Mouse (Mus musculus) bone marrow, adult 2 months (tissue): ENCODE data around the gene Tbc1d1. TPM values are rescaled to one million over a fixed set of nuclear protein-coding genes. Genes with fewer than 3 reads are reported as not detected.

ENCODE experiments used
- H3K27ac ChIP-seq: fragments of 200-500 bp; 2 replicates; pipeline ENCODE4 v1.5.1; 2012; ENCODE audit warnings: low read depth, mild to moderate bottlenecking, control low read depth, inconsistent platforms, low read length; ENCODE audit not compliant: control insufficient read depth, poor library complexity, insufficient read depth
- H3K4me1 ChIP-seq: fragments of 200-500 bp; 2 replicates; pipeline ENCODE4 v1.6.1; 2011; ENCODE audit warnings: low read length; ENCODE audit not compliant: control insufficient read depth, insufficient read depth
- H3K4me3 ChIP-seq: fragments of 200-500 bp; replicated peaks from 2 replicates; pipeline ENCODE3; 2011; ENCODE audit warnings: mild to moderate bottlenecking, low read depth, low read length, control low read depth; ENCODE audit not compliant: control insufficient read depth
- CTCF ChIP-seq: fragments of 200-500 bp; IDR thresholded peaks from 2 replicates; pipeline ENCODE4 v1.5.1; 2011; ENCODE audit warnings: low read length, control low read depth; ENCODE audit not compliant: control insufficient read depth, insufficient read depth
- POLR2A ChIP-seq: fragments of 200-500 bp; IDR thresholded peaks from 2 replicates; pipeline ENCODE4 v1.6.1; 2011; ENCODE audit warnings: low read depth, mild to moderate bottlenecking, control low read depth, low read length, borderline replicate concordance; ENCODE audit not compliant: control insufficient read depth
- WGBS: fragments of 180-500 bp; shearing (Covaris S2); methylation state at CpG from one replicate; pipeline ENCODE4 v1.1.7; 2018; 5-methylcytosine and 5-hydroxymethylcytosine counted together
- polyA plus RNA-seq: library from polyadenylated mRNA; stranded (reverse); fragments of >200 nt; gene quantifications from 2 replicates; pipeline ENCODE4 v1.2.4, GENCODE M21; 2011; ENCODE audit warnings: low replicate concordance; ENCODE audit not compliant: missing spikeins, insufficient read depth, insufficient read length

Tbc1d1 gene
- polyA plus RNA-seq, 1 experiment: 10.3 TPM

- Histone ChIP-seq H3K4me3 (peak overlapping the region; percentile 8), H3K27ac (no peak overlapping the region), H3K4me1 (peaks cover 6% of the 10 kb centered on the region; the same call in 1 of the 2 replicates)
- WGBS: 36% methylated on average over 4 of the region's 4 CpGs
- TF ChIP-seq POLR2A: no peak
Observed at GRCm38 (mm10) chr5:64158501-64158900, 2.4 kb downstream of the Tbc1d1 start.

GRCm38 (mm10) chr5:64159065-64159780 lies 3.1 kb downstream of the Tbc1d1 start:
- no peak overlapping the region; the same call in 1 of the 2 replicates for H3K27ac ChIP-seq
- WGBS: under 1% methylated on average over 39 of the region's 39 CpGs
- H3K4me3 ChIP-seq: peak overlapping the region; percentile 97
- TF ChIP-seq CTCF: no peak
- no peak for TF ChIP-seq POLR2A
- peaks cover 6% of the 10 kb centered on the region; the same call in 1 of the 2 replicates for H3K4me1 ChIP-seq

GRCm38 (mm10) chr5:64159781-64160704 lies 3.9 kb downstream of the Tbc1d1 start:
- peak overlapping the region; percentile 97 for H3K4me3 ChIP-seq
- peaks cover 6% of the 10 kb centered on the region; the same call in 1 of the 2 replicates for H3K4me1 ChIP-seq
- peak overlapping the region; percentile 93 for H3K27ac ChIP-seq
- under 1% methylated on average over 63 of the region's 63 CpGs for WGBS
- TF ChIP-seq POLR2A: peak; percentile 46; the same call in 1 of the 2 replicates
- TF ChIP-seq CTCF: no peak

- TF ChIP-seq CTCF (no peak), POLR2A (no peak)
- Histone ChIP-seq H3K4me3 (peak overlapping the region; percentile 97), H3K27ac (peak overlapping the region; percentile 93), H3K4me1 (peaks cover 6% of the 10 kb centered on the region; the same call in 1 of the 2 replicates)
- under 1% methylated on average over 19 of the region's 23 CpGs for WGBS
Observed at GRCm38 (mm10) chr5:64160705-64161391, 4.7 kb downstream of the Tbc1d1 start.

- peaks cover 6% of the 10 kb centered on the region; the same call in 1 of the 2 replicates for H3K4me1 ChIP-seq
- 77% methylated on average over 3 of the region's 3 CpGs for WGBS
- TF ChIP-seq CTCF (no peak), POLR2A (no peak)
- H3K27ac ChIP-seq: no peak overlapping the region
- no peak overlapping the region for H3K4me3 ChIP-seq
Observed at GRCm38 (mm10) chr5:64161917-64162316, 5.8 kb downstream of the Tbc1d1 start.

- H3K4me3 ChIP-seq: no peak overlapping the region
- TF ChIP-seq CTCF (no peak), POLR2A (no peak)
- 80% methylated on average over 5 of the region's 5 CpGs for WGBS
- no peak overlapping the region for H3K27ac ChIP-seq
- H3K4me1 ChIP-seq: peaks cover 6% of the 10 kb centered on the region; the same call in 1 of the 2 replicates
Observed at GRCm38 (mm10) chr5:64162582-64162981, 6.5 kb downstream of the Tbc1d1 start.

- TF ChIP-seq CTCF: no peak
- H3K4me1 ChIP-seq: no peaks in the 10 kb centered on the region; the same call in 1 of the 2 replicates
- no peak overlapping the region for H3K27ac ChIP-seq
- WGBS: 86% methylated on average over 3 of the region's 3 CpGs
- H3K4me3 ChIP-seq: no peak overlapping the region
Observed at GRCm38 (mm10) chr5:64164414-64164813, 8.3 kb downstream of the Tbc1d1 start.
